Mouse (Mus musculus) adrenal gland, postnatal 36 days (tissue): ENCODE data around the gene Sp100. TPM values are rescaled to one million over a fixed set of nuclear protein-coding genes. Genes with fewer than 3 reads are reported as not detected.

Experiments
- DNase-seq, 2 experiments: peaks; one replicate each; pipeline ENCODE4 v3.0.0; 2021; ENCODE audit warnings: mixed read lengths in 1 of 2
- total RNA-seq, 2 experiments: library from RNA; stranded (reverse); gene quantifications; 2 replicates each; pipeline ENCODE4 v1.2.3; 2021

Sp100 gene
- total RNA-seq, 2 experiments from 2014 or later: 20.2 to 22.5 TPM

DNA sequence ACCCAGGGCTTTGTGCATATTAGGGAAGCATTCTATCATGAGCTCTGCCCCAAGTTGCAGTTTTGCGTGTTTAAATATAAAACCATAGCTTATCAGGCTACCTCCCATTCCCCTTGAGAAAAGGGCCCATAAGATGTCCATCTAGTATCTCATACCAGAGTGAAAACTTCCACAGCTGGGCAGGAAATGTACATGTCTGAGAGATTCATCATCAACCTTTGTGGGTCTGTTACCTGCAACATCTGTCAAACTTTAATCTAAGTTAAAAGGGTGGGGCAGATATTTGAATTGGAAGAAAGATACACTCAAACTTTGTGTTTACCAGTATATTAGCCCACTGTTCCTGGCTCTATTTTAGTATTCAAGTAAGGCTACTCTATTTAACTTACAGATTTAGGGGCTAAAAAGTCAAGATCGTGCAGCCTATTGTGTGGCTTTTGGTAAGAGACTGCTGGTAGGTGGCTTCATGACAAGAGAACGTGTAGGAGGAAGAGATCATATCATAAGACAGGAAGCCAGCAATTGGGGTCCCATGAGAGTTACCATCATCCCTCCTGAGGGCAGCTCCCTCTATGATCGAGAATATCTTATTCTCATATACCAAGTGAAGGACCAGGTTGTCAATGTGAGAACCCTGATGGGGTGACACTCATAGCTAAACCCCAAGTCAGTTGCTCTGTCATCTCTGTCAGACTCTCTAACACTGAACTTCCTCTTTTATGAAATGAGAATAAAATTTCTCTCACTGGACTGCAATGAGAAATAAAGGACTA is 48.1 kb downstream of the Sp100 start:
- DNase-seq: no peak

DNA sequence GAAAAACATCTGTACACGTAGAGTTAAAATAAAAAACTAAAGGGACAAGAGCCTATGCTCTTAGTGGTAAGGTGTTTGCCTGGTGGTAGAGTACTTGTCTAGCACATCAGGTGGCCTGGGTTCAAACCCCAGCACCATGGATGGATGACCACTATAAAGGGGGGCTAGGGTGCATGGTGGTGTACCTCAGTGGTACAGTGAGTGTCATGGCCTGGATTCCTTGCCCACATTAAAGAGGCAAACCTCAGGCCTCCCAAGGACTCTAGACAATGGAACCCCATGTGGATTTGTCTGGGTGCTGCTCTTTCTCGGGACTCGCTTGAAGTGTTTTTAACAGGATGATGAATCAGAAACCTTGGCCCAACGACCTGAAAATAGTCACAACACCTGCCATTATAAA is 52.7 kb downstream of the Sp100 start:
- DNase-seq: no peak

DNA sequence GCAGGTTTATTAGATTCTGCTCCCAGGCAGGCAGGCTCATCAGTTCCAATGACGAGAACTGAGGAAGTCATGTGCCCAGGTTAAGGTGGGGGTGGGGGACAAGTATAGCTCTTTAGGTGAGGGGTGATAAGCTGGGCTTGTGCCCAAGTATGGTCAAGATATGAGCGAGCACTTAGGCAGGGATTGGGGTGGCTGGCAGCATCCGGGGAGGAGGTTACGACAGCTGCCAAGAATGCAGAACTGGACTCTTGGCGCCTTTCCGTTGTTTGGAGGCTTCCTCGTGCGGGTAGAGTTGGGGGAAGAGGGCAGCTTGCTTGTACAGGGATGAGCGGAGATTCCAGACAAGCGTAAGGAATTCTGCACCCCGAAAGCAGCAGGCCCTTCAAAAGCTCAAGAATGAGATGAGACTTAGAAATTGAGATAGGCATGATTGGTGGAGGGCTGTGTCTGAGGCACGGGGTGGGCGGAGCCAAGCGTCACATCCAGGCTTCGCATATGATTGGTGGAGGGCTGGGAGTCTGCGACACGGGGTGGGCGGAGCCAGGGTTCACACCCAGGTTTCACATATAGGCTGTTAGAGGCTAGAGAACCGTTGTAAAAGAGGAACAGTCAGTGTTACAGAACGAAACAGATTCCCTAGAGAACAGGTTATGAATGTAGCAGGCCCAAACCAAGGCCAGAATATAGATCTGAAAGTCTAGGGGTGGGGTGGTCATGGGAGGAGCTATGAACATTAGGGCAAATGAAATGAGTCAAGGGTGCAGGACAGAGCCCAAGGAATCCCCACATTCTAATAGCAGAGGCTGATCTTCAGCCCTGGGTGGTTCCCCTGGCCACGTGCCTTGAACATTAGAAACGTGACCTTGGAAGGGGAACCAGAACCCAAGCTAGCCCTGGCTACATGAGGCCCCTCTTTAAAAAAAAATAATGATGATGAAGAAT is 53.7 kb downstream of the Sp100 start:
- peak; percentile 59 to 83 for DNase-seq

DNA sequence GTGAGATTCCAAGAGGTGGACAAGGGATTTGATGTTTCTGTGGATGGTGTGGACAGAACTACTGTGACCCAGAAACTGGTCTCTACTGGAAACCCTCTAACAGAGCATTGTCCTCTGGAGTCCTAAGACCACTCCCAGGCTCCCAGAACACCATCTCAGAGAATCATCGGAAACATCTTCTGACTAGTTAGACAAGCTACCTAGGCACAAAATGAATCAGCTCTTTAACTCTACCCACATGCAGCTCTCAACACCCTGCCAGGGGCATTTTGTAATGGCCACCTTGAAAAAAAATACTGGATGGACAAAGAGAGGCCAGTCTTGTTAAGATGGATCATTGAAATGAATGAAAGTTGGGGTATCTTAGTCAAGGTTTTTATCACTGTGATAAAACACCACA is 55.8 kb downstream of the Sp100 start:
- no peak for DNase-seq

DNA sequence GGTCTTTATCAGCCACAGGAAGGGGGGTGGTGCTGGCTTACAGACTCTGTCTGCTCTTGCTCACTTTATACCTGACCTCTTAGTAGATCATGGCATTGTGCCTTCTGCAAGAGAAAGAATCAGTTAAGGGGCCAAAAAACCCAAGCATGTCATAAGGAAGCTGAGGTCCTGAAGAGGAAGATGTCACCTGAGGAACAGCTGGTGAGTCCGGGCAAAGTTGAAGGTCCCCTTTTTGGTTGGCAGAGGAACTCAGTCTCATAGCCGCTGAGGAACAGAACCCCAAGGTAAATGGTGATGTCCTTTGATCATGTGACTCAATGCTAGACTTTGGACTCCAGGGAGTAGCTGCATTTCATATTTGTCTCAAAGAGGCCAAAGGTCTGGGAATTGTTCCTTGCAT is 57.0 kb downstream of the Sp100 start:
- DNase-seq: no peak

DNA sequence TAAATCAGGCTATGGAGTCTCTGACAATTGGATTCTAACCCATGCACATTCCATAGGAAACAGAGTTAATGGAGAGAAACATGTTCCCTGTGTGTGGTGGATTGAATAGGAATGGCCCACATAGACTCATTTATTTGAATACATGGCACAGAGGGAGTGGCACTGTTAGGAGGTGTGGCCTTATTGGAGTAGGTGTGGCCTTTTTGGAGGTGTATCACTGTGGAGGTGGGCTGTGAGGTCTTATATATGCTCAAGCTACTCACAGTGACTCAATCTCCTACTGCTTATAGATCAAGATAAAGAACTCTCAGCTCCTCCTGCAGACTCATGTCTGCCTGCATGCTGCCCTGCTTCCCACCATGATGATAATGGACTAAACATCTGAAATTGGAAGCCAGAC is 64.7 kb downstream of the Sp100 start:
- no peak for DNase-seq

DNA sequence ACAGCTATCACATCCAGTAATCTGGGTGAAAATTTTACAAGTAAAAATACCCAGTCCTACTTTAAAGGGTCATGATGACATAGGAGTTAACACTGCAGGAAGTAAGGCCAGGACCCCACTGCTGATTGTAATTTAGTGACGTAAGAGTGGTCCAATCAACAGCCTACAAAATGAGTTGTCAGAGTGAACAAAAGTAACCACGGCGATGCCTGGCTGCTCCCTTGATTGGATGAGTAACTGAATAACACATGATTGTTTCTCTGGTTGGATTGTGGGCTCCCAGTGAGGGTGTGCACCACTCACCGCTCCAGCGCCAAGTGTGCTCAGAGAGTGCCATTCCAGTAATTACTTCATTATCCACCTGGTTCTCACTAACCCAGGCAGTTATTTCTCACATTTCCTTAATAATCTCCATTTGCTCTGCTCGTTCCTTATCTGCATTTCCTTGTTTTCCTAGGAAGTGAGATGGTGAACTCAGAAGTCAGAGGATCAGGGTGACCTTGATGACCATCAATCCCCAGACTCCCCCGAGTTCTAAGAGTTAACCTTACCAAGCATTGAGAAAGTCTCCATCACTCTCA is 66.7 kb downstream of the Sp100 start:
- no peak for DNase-seq

DNA sequence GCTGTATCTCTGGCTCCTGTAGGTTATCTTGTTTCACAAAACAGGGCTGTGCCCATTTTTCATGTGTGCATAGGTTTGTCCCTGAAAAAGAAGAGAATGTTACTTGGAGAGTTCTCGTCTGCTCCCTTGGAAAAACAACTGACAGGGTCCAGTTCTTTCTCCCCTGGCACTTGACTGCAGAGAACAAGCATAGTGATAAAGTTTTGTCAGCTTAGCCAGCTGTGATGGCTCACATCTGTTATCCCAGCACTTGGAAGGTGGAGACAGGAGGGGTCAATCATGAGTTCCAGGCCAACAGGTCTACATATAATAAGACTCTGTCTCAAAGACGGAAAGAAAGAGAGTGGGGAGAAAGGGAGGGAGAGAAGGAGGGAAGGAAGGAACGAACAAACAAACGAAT is 69.3 kb downstream of the Sp100 start:
- DNase-seq: no peak

DNA sequence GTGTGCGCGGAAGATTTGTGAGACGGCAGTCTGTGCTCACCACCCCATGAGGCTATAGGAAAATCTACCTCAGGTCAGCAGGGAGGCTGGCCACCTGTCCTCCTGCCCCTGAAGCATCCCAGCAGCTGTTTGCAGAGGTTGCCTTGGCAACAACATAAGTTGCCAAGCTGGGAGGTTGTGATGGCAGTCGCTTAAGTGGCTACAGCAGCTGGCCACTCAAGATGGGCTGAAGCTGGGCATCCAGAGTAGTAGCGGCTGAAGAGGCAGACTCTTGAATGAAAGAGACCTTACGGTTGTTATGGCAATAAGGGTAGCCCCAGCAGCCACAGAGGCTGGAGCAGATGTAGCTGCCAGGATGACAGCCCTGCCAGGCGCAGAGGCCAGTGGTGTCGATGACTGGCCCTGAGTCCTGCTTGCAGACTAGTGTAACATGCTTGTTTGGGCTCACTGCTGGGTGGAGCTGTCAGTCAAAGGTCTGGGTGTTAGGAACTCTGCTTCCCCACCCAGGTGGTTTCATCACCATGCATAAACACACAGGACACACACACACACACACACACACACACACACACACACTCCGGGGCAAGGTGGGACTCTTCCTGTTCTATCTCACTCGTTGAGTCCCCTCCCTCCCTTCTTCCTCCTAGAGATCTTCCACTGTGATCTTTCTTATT is 70.6 kb downstream of the Sp100 start:
- DNase-seq: no peak

DNA sequence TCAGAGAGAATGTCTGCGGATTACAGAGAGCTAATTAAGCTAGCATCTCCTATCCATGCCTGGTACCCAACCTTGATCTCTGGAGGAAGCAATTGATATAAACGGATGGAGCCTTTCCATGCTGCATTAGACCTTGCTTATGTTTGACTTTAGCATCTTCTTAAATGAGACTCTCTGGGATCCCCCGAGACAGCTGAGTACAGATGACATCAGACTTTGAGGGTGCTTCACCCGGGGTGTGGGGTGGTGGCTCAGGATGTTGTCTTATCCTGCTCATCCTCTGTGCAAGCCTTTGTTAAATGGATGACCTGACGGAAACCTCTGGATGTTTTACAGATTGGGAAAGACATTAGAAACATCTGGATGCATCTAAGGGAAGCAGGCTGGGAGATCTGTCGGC is 80.7 kb downstream of the Sp100 start:
- no peak for DNase-seq

DNA sequence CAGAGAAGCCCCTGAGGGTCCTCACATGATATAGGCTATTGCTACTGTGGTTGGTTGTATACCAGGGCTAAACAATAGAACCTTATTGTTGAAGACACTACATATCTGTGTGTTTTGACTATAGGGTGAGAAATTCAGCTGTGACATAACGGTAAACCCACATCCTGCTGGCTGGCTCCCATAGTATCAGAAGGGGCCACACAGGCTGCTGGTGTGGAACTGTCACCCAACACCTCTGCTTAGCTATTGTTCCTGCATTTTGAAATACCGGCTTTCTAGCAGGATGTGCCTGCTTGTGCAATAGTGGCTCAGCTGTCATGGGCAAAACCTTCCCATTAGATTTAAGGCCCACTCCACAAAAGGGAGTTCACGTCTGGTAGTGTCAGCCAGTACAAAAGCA is 82.8 kb downstream of the Sp100 start:
- DNase-seq: no peak

DNA sequence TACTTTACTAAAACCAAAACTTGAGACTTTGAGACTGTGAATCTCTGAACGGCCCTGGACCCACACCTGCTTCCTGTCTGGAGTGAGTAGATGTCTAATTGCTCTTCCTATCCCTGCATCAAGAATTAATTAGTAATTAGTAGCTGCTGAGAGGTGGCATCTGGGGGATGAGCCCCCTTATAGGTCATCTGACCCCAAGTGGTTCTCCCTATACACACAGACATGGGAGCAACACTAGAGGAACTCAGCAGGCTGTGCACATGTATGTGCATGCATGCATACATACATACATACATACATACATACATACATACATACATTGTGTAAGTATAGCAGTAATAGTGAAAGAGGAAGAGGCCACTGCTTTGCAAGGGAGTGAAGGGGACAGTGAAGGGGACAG is 84.7 kb downstream of the Sp100 start:
- DNase-seq: no peak

DNA sequence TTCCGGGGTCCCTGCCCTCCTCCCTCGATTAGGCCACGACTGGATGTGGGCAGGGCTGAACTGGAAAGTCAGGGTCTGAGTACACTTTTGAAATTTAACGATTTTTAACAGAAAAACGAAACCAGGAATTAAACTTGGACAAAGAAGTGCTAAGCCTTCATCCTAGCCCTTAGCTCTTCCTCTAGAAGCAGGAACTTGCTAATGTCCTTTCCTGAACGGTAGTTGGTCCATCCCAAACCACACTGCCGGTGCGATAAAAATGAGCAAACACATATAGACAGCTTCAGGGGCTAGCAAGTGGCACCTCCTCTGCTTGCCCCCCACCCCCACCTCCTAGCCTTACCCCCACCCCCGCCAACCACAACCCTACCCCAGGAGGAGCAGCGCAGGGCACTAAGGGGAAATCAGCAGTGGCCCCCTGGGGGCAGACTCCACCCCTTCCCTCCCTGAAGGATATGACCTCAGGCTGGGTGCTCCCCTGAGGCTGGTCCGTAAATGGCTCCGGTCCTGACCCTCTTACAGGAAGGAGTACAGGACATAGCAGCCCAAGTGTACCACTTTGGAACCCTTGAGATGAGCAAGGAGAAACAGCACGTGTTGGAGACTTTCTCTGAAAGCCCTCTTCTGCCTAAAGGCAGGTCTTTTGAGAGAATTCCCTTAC is 85.8 kb downstream of the Sp100 start:
- DNase-seq: peak; percentile 17 to 52

DNA sequence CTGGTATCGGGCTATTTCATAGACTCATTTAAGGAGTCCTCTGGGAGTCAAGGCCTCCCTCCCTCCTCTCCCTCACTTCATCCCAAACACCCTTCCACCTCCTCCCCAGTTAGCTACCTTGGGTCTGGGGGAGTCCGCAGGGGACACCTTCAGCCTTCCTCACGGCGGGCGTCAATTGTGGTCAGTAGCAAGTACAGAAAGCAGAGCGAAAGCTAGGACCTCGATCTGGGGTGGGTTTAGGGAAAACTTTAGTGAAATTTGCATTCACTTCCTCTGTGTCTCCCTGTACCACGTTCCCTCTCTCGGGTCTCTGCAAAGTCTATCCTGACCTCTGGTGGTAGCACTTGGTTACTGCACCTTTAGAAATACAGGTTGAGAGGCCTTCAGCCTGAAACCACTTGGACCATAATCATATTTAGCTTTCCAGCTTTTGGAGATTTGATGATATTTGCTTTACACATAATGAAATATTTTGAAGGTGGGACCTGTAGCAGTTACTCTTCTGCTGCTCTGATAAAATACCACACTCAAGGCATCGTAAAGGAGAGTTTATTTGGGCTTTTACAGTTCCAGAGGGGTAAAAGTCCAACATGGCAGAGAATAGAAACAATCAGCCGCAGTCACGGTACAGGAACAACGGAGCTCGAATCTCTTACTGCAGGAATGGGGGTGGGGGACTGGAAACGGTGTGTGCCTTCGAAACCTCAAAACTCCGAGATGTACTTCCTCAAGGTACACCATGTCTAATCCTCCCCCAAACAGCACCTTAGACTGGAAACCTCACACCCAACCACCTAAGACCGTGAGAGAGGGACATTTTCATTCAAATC is 86.8 kb downstream of the Sp100 start:
- peak; percentile 63 to 78 for DNase-seq

DNA sequence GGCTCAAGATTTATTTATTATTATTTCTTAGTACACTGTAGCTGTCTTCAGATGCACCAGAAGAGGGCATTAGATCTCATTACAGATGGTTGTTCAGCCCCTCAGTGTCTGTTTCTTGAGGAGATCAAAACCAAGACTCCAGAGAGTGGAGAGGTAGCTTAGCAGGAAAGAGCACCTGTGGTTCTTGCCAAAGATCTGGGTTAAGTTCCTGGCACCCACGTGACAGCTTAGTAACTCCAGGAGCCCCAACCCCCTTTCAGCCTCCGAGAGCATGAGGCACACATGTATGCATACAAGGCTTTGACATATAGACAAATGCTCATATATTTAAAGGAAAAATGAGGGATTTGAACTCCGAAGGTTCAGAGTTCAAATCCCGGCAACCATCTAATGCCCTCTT is 89.2 kb downstream of the Sp100 start:
- no peak for DNase-seq

DNA sequence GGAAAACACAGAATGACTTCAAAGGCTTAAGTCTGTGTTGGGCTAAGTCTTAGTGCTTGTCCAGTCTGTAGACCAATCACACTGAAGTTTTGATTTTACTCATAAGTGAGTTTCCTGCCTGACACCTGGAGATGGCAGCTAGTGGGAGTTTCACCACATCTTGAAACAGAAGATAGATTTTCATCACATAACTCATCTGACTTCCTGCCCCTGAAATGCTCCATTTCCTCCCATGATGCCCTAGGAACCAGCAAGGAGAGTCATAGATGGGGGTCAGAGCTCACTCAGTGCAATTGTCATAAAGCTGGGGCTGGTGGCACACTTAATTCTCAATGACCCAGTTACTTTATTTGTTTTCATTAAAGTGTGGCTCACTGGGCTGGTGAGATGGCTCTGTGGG is 90.0 kb downstream of the Sp100 start:
- DNase-seq: no peak

DNA sequence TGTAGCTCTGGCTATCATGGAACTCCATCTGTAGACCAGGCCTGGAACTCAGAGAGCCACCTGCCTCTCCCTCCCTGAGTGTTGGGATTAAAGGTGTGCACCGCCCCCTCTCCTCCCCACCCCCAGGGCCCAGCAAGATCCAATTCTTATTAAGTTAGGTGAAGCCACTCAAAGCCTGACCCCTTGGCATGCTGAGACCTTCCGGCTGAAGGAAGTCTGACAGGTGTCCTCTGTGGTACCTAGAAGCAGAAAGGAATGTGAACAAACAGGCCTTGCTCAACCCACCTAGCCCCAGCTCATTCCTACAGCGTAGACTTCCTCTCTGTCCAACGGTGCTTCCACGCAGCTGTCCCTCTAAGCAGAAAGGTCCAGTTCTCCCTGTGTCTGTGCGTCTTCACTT is 91.1 kb downstream of the Sp100 start:
- no peak for DNase-seq

DNA sequence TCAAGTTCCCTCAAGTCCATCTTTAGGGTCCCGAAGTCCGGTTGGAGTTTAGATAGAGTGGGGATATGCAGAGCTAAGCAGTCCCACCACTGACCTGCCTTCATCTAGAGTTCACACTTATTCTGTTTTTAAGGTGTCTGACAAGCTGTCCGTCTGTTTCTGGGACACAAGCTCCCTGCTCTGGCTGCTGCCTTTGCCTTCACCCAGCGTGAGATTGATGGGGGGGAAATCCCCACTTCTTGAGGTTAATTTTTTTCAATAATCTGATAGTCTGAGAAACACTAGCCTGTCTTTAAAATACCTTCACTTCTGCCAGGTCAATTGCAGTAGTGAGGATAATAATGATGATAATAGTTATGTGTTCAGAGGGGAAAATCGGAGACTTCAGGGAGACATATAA is 92.5 kb downstream of the Sp100 start:
- no peak for DNase-seq

DNA sequence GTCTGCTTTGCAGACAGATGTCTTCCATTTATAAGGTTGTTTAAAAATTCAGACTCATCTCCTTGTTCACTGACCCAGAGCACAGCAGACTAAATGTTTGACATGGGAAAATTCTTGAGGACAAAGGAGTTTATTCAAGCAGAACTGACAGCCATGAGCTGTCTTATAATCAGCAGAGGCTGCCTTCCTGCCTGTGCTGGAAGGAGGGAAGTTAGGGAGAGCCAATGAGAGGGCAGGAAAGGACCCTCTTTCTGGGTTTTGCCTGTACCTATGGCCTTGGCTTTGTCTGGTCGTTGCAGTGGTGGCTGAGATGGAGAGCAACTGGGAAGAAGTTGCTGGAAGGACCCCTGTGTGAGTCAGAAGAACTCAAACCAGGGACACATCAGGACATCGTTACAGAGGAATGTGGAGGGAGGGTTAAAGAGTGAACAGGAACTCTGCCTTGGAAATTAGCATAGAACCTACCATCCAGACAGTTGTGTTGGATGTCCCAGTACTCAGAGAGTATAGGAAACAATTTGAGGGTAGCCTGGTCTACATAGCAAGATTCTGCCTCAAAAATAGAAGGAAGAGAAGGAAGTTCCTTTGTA is 93.2 kb downstream of the Sp100 start:
- no peak for DNase-seq

DNA sequence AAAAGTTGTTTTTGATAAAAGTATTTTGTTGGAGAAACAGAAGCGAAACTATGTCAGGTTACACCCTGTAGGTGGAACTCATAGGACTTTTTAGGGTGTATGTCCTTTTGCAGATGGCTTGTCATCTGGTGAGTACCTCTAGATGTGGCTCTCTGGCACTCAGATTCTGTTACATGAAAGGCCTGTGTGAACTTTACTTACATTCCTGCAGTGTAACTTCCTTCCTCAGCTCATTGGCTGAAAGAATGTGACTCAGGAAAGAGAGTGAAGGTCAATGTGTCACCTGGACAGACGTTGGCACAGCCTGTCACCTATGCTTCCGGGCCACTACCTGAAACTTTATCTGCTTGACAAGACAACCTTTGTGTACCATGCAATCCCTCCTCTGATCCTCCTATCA is 94.8 kb downstream of the Sp100 start:
- no peak for DNase-seq

DNA sequence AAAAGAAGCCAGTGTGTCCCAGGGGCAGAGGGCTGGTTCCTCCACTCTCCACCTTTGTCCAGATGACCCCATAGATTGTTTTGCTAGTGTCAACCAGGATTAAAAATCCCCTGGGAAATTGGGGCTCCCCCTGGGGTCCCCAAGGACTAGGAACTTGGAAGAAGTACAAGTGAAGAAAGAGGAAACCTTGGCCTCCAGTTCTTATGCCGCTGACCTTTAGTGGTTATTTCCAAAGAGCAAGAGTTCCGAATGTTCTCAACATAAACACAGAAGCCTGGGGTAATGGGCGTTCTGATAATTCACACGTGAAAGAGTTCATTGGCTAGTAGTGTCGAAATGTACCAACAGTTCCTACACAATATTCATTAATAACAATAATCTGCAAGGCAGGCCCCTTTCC is 96.7 kb downstream of the Sp100 start:
- DNase-seq: no peak
